Mouse (Mus musculus) brain, adult 2 months (tissue): ENCODE measurements around the gene Apobec3.
"Not testable (repeated sequence)": the region's sequence is repeated elsewhere in the genome, so short reads cannot be mapped to it uniquely, and the experiment has no call there.

Source experiments
- DNase-seq: peaks from one replicate; pipeline ENCODE4 v3.0.0; 2011; ENCODE audit warnings: low read depth, low spot score

The Apobec3 gene

GRCm38 (mm10) chr15:79895221-79896079 lies 4.0 kb downstream of the Apobec3 start:
- DNase-seq, result not testable (repeated sequence)

GRCm38 (mm10) chr15:79896080-79896725 lies 4.7 kb downstream of the Apobec3 start:
- no peak for DNase-seq

- no peak for DNase-seq
Observed at GRCm38 (mm10) chr15:79898988-79899387, 7.5 kb downstream of the Apobec3 start.

GRCm38 (mm10) chr15:79899828-79900510 lies 8.5 kb downstream of the Apobec3 start:
- no peak for DNase-seq

- no peak for DNase-seq
Observed at GRCm38 (mm10) chr15:79900751-79901150, 9.3 kb downstream of the Apobec3 start.

GRCm38 (mm10) chr15:79901399-79901798 lies 9.9 kb downstream of the Apobec3 start:
- DNase-seq, result no peak

- DNase-seq, result not testable (repeated sequence)
Observed at GRCm38 (mm10) chr15:79903081-79903480, 11.6 kb downstream of the Apobec3 start.

- no peak for DNase-seq
Observed at GRCm38 (mm10) chr15:79903963-79904362, 12.5 kb downstream of the Apobec3 start.

- not testable (repeated sequence) for DNase-seq
Observed at GRCm38 (mm10) chr15:79904678-79905077, 13.2 kb downstream of the Apobec3 start.

GRCm38 (mm10) chr15:79905211-79905610 lies 13.8 kb downstream of the Apobec3 start:
- no peak for DNase-seq

GRCm38 (mm10) chr15:79906855-79907254 lies 15.4 kb downstream of the Apobec3 start:
- no peak for DNase-seq

- DNase-seq, result not testable (repeated sequence)
Observed at GRCm38 (mm10) chr15:79909006-79909405, 17.5 kb downstream of the Apobec3 start.

- not testable (repeated sequence) for DNase-seq
Observed at GRCm38 (mm10) chr15:79910812-79911211, 19.4 kb downstream of the Apobec3 start.

GRCm38 (mm10) chr15:79911339-79911738 lies 19.9 kb downstream of the Apobec3 start:
- peak; percentile 31 for DNase-seq

GRCm38 (mm10) chr15:79913761-79914346 lies 22.4 kb downstream of the Apobec3 start:
- DNase-seq, result no peak

- peak; percentile 80 for DNase-seq
Observed at GRCm38 (mm10) chr15:79914357-79914756, 22.9 kb downstream of the Apobec3 start.

- no peak for DNase-seq
Observed at GRCm38 (mm10) chr15:79916150-79916549, 24.7 kb downstream of the Apobec3 start.

GRCm38 (mm10) chr15:79917111-79917720 lies 25.8 kb downstream of the Apobec3 start:
- no peak for DNase-seq

- no peak for DNase-seq
Observed at GRCm38 (mm10) chr15:79918485-79918884, 27.0 kb downstream of the Apobec3 start.

GRCm38 (mm10) chr15:79919787-79920186 lies 28.3 kb downstream of the Apobec3 start:
- no peak for DNase-seq

- peak; percentile 68 for DNase-seq
Observed at GRCm38 (mm10) chr15:79926856-79927416, 35.5 kb downstream of the Apobec3 start.
